Mouse (Mus musculus): ENCODE results near the gene Patl2. TPM values are rescaled to one million over a fixed set of nuclear protein-coding genes. Genes with fewer than 3 reads are reported as not detected.

The Patl2 gene
- polyA plus RNA-seq, 1 experiment, result 0.86 TPM

GRCm38 (mm10) chr2:122146687-122147086, 39.3 kb downstream of the Patl2 start:
- TF ChIP-seq POLR2A (IDR thresholded peaks at IDR 0.05; ENCODE audit: control insufficient read depth, low read depth, low read length) (no peak), CTCF (IDR thresholded peaks at IDR 0.05; ENCODE audit: control insufficient read depth, insufficient read depth, insufficient replicate concordance, low read depth, low read length) (no peak)
- Histone ChIP-seq H3K27ac (ENCODE audit: control insufficient read depth, insufficient read depth, low read depth, low read length) (no peak overlapping the region), H3K36me3 (ENCODE audit: control insufficient read depth, insufficient read depth, low read length) (no peaks in the 10 kb centered on the region), H3K27me3 (ENCODE audit: control insufficient read depth, insufficient read depth, low read length) (no peaks in the 10 kb centered on the region), H3K4me3 (ENCODE audit: control insufficient read depth, low read depth, low read length) (no peak overlapping the region), H3K4me1 (ENCODE audit: control insufficient read depth, insufficient read depth, low read length) (peaks cover 4% of the 10 kb centered on the region)

- H3K4me1 ChIP-seq (ENCODE audit: control insufficient read depth, insufficient read depth, low read length), result peaks cover 4% of the 10 kb centered on the region
- no peak for TF ChIP-seq POLR2A (IDR thresholded peaks at IDR 0.05; ENCODE audit: control insufficient read depth, low read depth, low read length)
- TF ChIP-seq CTCF (IDR thresholded peaks at IDR 0.05; ENCODE audit: control insufficient read depth, insufficient read depth, insufficient replicate concordance, low read depth, low read length), result no peak
- H3K4me3 ChIP-seq (ENCODE audit: control insufficient read depth, low read depth, low read length), result no peak overlapping the region
- H3K27ac ChIP-seq (ENCODE audit: control insufficient read depth, insufficient read depth, low read depth, low read length), result no peak overlapping the region
- H3K27me3 ChIP-seq (ENCODE audit: control insufficient read depth, insufficient read depth, low read length), result no peaks in the 10 kb centered on the region
- H3K36me3 ChIP-seq (ENCODE audit: control insufficient read depth, insufficient read depth, low read length), result no peaks in the 10 kb centered on the region
These were observed 40.2 kb downstream of the Patl2 start for GRCm38 (mm10) chr2:122145756-122146155.

GRCm38 (mm10) chr2:122143111-122143510, 42.9 kb downstream of the Patl2 start:
- no peak for TF ChIP-seq CTCF (IDR thresholded peaks at IDR 0.05; ENCODE audit: control insufficient read depth, insufficient read depth, insufficient replicate concordance, low read depth, low read length)
- TF ChIP-seq POLR2A (IDR thresholded peaks at IDR 0.05; ENCODE audit: control insufficient read depth, low read depth, low read length), result no peak
- no peaks in the 10 kb centered on the region for H3K36me3 ChIP-seq (ENCODE audit: control insufficient read depth, insufficient read depth, low read length)
- H3K27me3 ChIP-seq (ENCODE audit: control insufficient read depth, insufficient read depth, low read length), result no peaks in the 10 kb centered on the region
- no peak overlapping the region for H3K27ac ChIP-seq (ENCODE audit: control insufficient read depth, insufficient read depth, low read depth, low read length)
- H3K4me3 ChIP-seq (ENCODE audit: control insufficient read depth, low read depth, low read length), result no peak overlapping the region
- H3K4me1 ChIP-seq (ENCODE audit: control insufficient read depth, insufficient read depth, low read length), result peaks cover 2% of the 10 kb centered on the region

DNA sequence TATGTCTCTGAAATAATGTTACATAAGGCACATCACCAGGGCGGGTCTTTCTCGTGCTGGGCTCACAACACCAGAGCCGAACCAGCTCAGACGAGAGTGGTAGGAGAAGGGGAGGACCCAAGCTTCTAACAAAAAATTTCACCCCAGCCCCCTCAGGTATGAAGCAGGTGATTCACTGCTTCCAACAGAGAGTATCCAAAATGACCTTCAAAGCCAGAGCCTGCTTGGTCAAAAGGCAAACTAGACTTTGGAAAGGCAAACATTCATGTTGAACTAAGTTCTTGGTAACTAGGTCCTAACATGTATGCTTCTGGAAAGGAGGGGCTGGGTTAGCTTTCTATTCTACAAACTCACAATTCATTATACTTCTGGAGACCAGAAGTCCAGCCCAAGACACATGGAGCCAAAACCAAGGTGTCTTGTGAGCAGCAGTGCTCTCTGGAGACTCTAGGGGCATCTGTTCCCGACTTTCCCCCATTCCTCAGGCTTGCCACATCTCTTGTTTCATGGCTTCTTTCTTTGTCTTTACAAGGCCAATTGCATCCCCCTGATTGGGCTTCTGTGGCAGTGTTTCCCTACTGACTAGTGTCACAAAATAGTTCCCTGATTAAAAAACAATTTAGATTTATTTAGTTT, 44.5 kb downstream of the Patl2 start:
- H3K4me1 ChIP-seq (ENCODE audit: control insufficient read depth, insufficient read depth, low read length), result no peaks in the 10 kb centered on the region
- no peak for TF ChIP-seq CTCF (IDR thresholded peaks at IDR 0.05; ENCODE audit: control insufficient read depth, insufficient read depth, insufficient replicate concordance, low read depth, low read length)
- TF ChIP-seq POLR2A (IDR thresholded peaks at IDR 0.05; ENCODE audit: control insufficient read depth, low read depth, low read length), result no peak
- H3K4me3 ChIP-seq (ENCODE audit: control insufficient read depth, low read depth, low read length), result no peak overlapping the region
- no peaks in the 10 kb centered on the region for H3K36me3 ChIP-seq (ENCODE audit: control insufficient read depth, insufficient read depth, low read length)
- H3K27ac ChIP-seq (ENCODE audit: control insufficient read depth, insufficient read depth, low read depth, low read length), result no peak overlapping the region
- H3K27me3 ChIP-seq (ENCODE audit: control insufficient read depth, insufficient read depth, low read length), result no peaks in the 10 kb centered on the region

DNA sequence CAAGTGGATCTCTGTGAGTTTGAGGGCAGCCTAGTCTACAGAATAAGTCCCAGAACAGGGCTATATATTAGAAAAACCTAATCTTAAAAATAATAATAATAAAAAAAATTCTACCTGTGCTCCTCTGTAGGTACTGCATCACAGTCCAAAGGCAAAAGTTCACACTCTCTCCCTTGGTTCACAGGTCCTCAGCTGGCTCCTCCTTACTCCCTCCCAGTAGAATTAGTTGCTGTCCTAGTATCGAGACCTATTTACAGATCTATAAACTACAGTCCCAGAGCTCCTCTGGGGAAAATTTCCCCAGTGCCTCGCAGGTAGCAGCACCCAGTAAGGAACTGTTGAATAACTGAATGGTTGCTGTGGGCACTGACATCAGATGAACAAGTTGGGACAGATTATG, 45.2 kb downstream of the Patl2 start:
- H3K36me3 ChIP-seq (ENCODE audit: control insufficient read depth, insufficient read depth, low read length), result no peaks in the 10 kb centered on the region
- TF ChIP-seq POLR2A (IDR thresholded peaks at IDR 0.05; ENCODE audit: control insufficient read depth, low read depth, low read length) (no peak), CTCF (IDR thresholded peaks at IDR 0.05; ENCODE audit: control insufficient read depth, insufficient read depth, insufficient replicate concordance, low read depth, low read length) (no peak)
- H3K4me3 ChIP-seq (ENCODE audit: control insufficient read depth, low read depth, low read length), result no peak overlapping the region
- H3K27me3 ChIP-seq (ENCODE audit: control insufficient read depth, insufficient read depth, low read length), result no peaks in the 10 kb centered on the region
- H3K27ac ChIP-seq (ENCODE audit: control insufficient read depth, insufficient read depth, low read depth, low read length), result no peak overlapping the region
- no peaks in the 10 kb centered on the region for H3K4me1 ChIP-seq (ENCODE audit: control insufficient read depth, insufficient read depth, low read length)

DNA sequence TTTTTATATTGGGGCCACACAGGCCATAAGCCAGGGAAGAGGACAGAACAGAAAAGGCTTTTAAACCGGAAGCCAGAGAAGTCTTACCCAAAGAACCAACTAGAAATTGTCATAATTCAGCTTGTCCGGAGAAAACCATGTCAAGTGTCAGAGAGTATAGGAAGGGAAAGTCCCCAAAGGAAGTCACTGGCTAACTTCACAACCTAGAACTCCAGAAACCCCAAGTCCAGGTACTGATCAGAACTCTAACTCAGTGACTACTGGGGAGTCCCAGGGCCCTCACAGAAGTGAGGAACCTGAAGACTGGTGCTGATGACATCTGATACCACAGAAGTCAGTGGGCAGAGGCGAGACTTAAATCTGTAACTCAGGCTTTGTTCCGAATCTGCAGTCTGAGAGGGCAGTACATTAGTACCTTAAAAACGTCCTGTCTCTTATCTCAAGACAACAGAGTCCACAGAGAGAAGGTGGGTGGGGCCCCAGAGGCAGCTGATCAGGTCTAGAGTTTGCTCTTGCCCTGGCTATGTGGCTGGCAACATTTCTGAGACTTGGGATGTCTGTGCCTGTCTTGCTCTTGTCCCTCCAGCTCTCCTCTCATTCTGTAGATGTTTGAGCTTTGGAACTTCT, 48.0 kb downstream of the Patl2 start:
- Histone ChIP-seq H3K4me3 (ENCODE audit: control insufficient read depth, low read depth, low read length) (no peak overlapping the region), H3K27ac (ENCODE audit: control insufficient read depth, insufficient read depth, low read depth, low read length) (no peak overlapping the region), H3K36me3 (ENCODE audit: control insufficient read depth, insufficient read depth, low read length) (no peaks in the 10 kb centered on the region), H3K27me3 (ENCODE audit: control insufficient read depth, insufficient read depth, low read length) (no peaks in the 10 kb centered on the region), H3K4me1 (ENCODE audit: control insufficient read depth, insufficient read depth, low read length) (no peaks in the 10 kb centered on the region)
- TF ChIP-seq CTCF (IDR thresholded peaks at IDR 0.05; ENCODE audit: control insufficient read depth, insufficient read depth, insufficient replicate concordance, low read depth, low read length) (no peak), POLR2A (IDR thresholded peaks at IDR 0.05; ENCODE audit: control insufficient read depth, low read depth, low read length) (no peak)

DNA sequence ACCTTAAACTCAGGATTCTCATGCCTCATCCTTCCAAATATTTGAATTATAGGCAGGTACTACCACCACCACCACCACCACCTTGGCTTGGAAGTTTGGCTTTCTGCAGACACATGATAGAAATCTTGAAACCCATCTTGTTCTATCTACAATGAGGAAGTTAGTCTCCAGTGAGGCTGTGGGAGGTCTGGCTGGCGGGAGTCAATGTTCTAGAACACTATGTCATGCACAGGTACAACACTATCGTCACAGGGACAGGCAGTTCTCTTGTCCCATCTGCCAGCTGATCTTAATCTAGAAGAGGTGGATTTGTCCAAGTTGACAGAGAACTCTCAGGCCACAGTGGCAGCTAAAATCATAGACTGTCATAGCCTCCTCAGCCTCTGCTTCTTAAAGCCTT, 53.4 kb downstream of the Patl2 start:
- TF ChIP-seq POLR2A (IDR thresholded peaks at IDR 0.05; ENCODE audit: control insufficient read depth, low read depth, low read length), result no peak
- no peak for TF ChIP-seq CTCF (IDR thresholded peaks at IDR 0.05; ENCODE audit: control insufficient read depth, insufficient read depth, insufficient replicate concordance, low read depth, low read length)
- Histone ChIP-seq H3K36me3 (ENCODE audit: control insufficient read depth, insufficient read depth, low read length) (no peaks in the 10 kb centered on the region), H3K27me3 (ENCODE audit: control insufficient read depth, insufficient read depth, low read length) (no peaks in the 10 kb centered on the region), H3K27ac (ENCODE audit: control insufficient read depth, insufficient read depth, low read depth, low read length) (no peak overlapping the region), H3K4me3 (ENCODE audit: control insufficient read depth, low read depth, low read length) (no peak overlapping the region), H3K4me1 (ENCODE audit: control insufficient read depth, insufficient read depth, low read length) (no peaks in the 10 kb centered on the region)

Data from testis, adult 2 months (tissue).